Mouse (Mus musculus) hindbrain, embryonic 13.5 days (tissue): ENCODE measurements around the gene Obscn. TPM values are rescaled to one million over a fixed set of nuclear protein-coding genes. Genes with fewer than 3 reads are reported as not detected.
A peak's percentile ranks its signal among the peaks of the same experiment; 100 is the strongest.

ENCODE experiments used
- ATAC-seq: fragments of 200-750 bp; cut with Nextera tagmentation; 2 replicates; pipeline ENCODE4 v1.8.0; 2017; ENCODE audit warnings: moderate TSS enrichment; ENCODE audit not compliant: low FRiP score
- H3K27ac ChIP-seq: fragments of 300-500 bp; sonication (generic); 2 replicates; pipeline ENCODE4 v1.5.1; 2015; ENCODE audit warnings: inconsistent platforms, mild to moderate bottlenecking, moderate library complexity
- H3K27me3 ChIP-seq: fragments of 300-500 bp; sonication (generic); 2 replicates; pipeline ENCODE4 v1.6.1; 2015; ENCODE audit warnings: mild to moderate bottlenecking, inconsistent platforms
- H3K36me3 ChIP-seq: fragments of 300-500 bp; sonication (generic); 2 replicates; pipeline ENCODE4 v1.6.1; 2015; ENCODE audit warnings: mild to moderate bottlenecking, inconsistent platforms
- H3K4me1 ChIP-seq: fragments of 300-500 bp; sonication (generic); replicated peaks from 2 replicates; pipeline ENCODE4 v1.6.1; 2015; ENCODE audit warnings: inconsistent platforms
- H3K4me2 ChIP-seq: fragments of 300-500 bp; sonication (generic); 2 replicates; pipeline ENCODE4 v1.6.1; 2015; ENCODE audit warnings: inconsistent platforms, mild to moderate bottlenecking, moderate library complexity
- H3K4me3 ChIP-seq: fragments of 300-500 bp; sonication (generic); 2 replicates; pipeline ENCODE4 v1.5.1; 2015; ENCODE audit warnings: mild to moderate bottlenecking, inconsistent platforms
- H3K9ac ChIP-seq: fragments of 300-500 bp; sonication (generic); 2 replicates; pipeline ENCODE4 v1.6.1; 2015; ENCODE audit warnings: mild to moderate bottlenecking, inconsistent platforms
- H3K9me3 ChIP-seq: fragments of 300-500 bp; sonication (generic); 2 replicates; pipeline ENCODE4 v1.6.1; 2016; ENCODE audit warnings: inconsistent platforms
- WGBS: fragments of 180-500 bp; shearing (Covaris S2); methylation state at CpG from one replicate; pipeline ENCODE4 v1.1.7; 2015; 5-methylcytosine and 5-hydroxymethylcytosine counted together
- microRNA-seq: library from miRNA; unstranded; fragments of <30 nt; microRNA quantifications from one replicate; pipeline ENCODE4, GENCODE M21; 2016
- polyA plus RNA-seq: library from polyadenylated mRNA; unstranded; fragments of >200 nt; fragmentation: Nextera tagmentation; extraction: Ambion mirVana; gene quantifications from 2 replicates; pipeline ENCODE4 v1.2.1, GENCODE M21; 2015

Gene Obscn
- polyA plus RNA-seq, 1 experiment from 2014 or later: 0.22 TPM

- Histone ChIP-seq H3K27ac (peak overlapping the region; percentile 100), H3K4me2 (peak overlapping the region; percentile 91), H3K36me3 (peaks cover 9% of the 10 kb centered on the region), H3K9ac (peak overlapping the region; percentile 97), H3K4me3 (peak overlapping the region; percentile 96), H3K27me3 (no peaks in the 10 kb centered on the region), H3K4me1 (peaks cover 50% of the 10 kb centered on the region), H3K9me3 (no peaks in the 10 kb centered on the region)
- ATAC-seq: peak; percentile 31
- WGBS: under 1% methylated on average over 33 of the region's 33 CpGs
These were observed 182.6 kb downstream of the Obscn start for GRCm38 (mm10) chr11:58953351-58954169.

GRCm38 (mm10) chr11:58951210-58951609, 185.0 kb downstream of the Obscn start:
- H3K4me1 ChIP-seq: peaks cover 39% of the 10 kb centered on the region
- peak overlapping the region; percentile 100 for H3K27ac ChIP-seq
- peak overlapping the region; percentile 59 for H3K4me2 ChIP-seq

GRCm38 (mm10) chr11:58949480-58950431, 186.4 kb downstream of the Obscn start:
- 2% methylated on average over 20 of the region's 20 CpGs for WGBS
- no peaks in the 10 kb centered on the region for H3K9me3 ChIP-seq
- H3K4me1 ChIP-seq: peaks cover 36% of the 10 kb centered on the region
- H3K27ac ChIP-seq: peak overlapping the region; percentile 100
- ATAC-seq: peak; percentile 47; the same call in 1 of the 2 replicates
- H3K4me2 ChIP-seq: peak overlapping the region; percentile 59
- H3K9ac ChIP-seq: peak overlapping the region; percentile 98
- H3K4me3 ChIP-seq: peak overlapping the region; percentile 64
- H3K36me3 ChIP-seq: no peaks in the 10 kb centered on the region
- no peaks in the 10 kb centered on the region for H3K27me3 ChIP-seq

More at GRCm38 (mm10) chr11:58951210-58951609, 185.0 kb downstream of the Obscn start:
- 62% methylated on average over 5 of the region's 5 CpGs for WGBS
- Histone ChIP-seq H3K36me3 (no peaks in the 10 kb centered on the region), H3K9me3 (no peaks in the 10 kb centered on the region), H3K27me3 (no peaks in the 10 kb centered on the region), H3K9ac (peak overlapping the region; percentile 98), H3K4me3 (peak overlapping the region; percentile 64; the same call in 1 of the 2 replicates)
- ATAC-seq: no peak

- peak; percentile 93 for ATAC-seq
- H3K4me2 ChIP-seq: peak within 1 kb of the TSS; percentile 59
- H3K9me3 ChIP-seq: no peaks in the 10 kb centered on the region
- H3K4me1 ChIP-seq: peaks cover 36% of the 10 kb centered on the region
- H3K4me3 ChIP-seq: peak within 1 kb of the TSS; percentile 64
- under 1% methylated on average over 48 of the region's 48 CpGs for WGBS
- peak within 1 kb of the TSS; percentile 98 for H3K9ac ChIP-seq
- peak within 1 kb of the TSS; percentile 100 for H3K27ac ChIP-seq
- peaks cover 4% of the 10 kb centered on the region; the same call in 1 of the 2 replicates for H3K27me3 ChIP-seq
- H3K36me3 ChIP-seq: no peaks in the 10 kb centered on the region
These were observed 187.4 kb downstream of the Obscn start, which contains the start of gene Hist3h2ba for GRCm38 (mm10) chr11:58948542-58949479. Gene Hist3h2ba, plus strand, starts transcription at chr11:58948920.

- Histone ChIP-seq H3K9ac (peak overlapping the region; percentile 78), H3K9me3 (no peaks in the 10 kb centered on the region), H3K4me1 (peaks cover 34% of the 10 kb centered on the region), H3K36me3 (no peaks in the 10 kb centered on the region), H3K27ac (peak overlapping the region; percentile 100), H3K4me3 (peak overlapping the region; percentile 64), H3K4me2 (peak overlapping the region; percentile 59), H3K27me3 (peaks cover 4% of the 10 kb centered on the region; the same call in 1 of the 2 replicates)
- peak; percentile 83 for ATAC-seq
- WGBS: 12% methylated on average over 23 of the region's 23 CpGs
These were observed 188.2 kb downstream of the Obscn start for GRCm38 (mm10) chr11:58947798-58948528.

- peak overlapping the region; percentile 100 for H3K27ac ChIP-seq
- peak overlapping the region; percentile 64 for H3K4me3 ChIP-seq
- H3K9ac ChIP-seq: peak overlapping the region; percentile 78
- no peak for ATAC-seq
- H3K4me1 ChIP-seq: peaks cover 30% of the 10 kb centered on the region
- H3K27me3 ChIP-seq: peaks cover 4% of the 10 kb centered on the region; the same call in 1 of the 2 replicates
- no peaks in the 10 kb centered on the region for H3K36me3 ChIP-seq
- H3K4me2 ChIP-seq: peak overlapping the region; percentile 59
- H3K9me3 ChIP-seq: no peaks in the 10 kb centered on the region
- 85% methylated on average over 3 of the region's 3 CpGs for WGBS
These were observed 188.9 kb downstream of the Obscn start for GRCm38 (mm10) chr11:58947306-58947705.

Small RNA genes within 50 kb of the gene (microRNA-seq; reads per million reads assigned to microRNA genes)
- not detected for gene Gm44313

Other genes starting within 250 kb of the Obscn start
- 5.0 and 5.7 TPM in 2 replicates for gene Zfp39, start 232.2 kb downstream of the Obscn start, polyA plus RNA-seq
- gene Btnl10, start 218.5 kb downstream of the Obscn start, polyA plus RNA-seq: not detected in 2 replicates
- gene Rnf187, start 197.5 kb downstream of the Obscn start, polyA plus RNA-seq: 522 and 540 TPM in 2 replicates
- gene Hist3h2ba, start 187.5 kb downstream of the Obscn start, polyA plus RNA-seq: 285 and 298 TPM in 2 replicates
- 138 and 142 TPM in 2 replicates for gene Hist3h2a, start 181.7 kb downstream of the Obscn start, polyA plus RNA-seq
- 1.6 TPM in 2 replicates for gene Trim17, start 181.7 kb downstream of the Obscn start, polyA plus RNA-seq
- 20.8 and 21.8 TPM in 2 replicates for gene Trim11, start 158.3 kb downstream of the Obscn start, polyA plus RNA-seq
- 6.2 and 7.3 TPM in 2 replicates for gene Iba57, start 27.3 kb upstream of the Obscn start, polyA plus RNA-seq
- 0.14 and 0.17 TPM in 2 replicates for gene Gjc2, start 46.8 kb upstream of the Obscn start, polyA plus RNA-seq
- gene Guk1, start 55.8 kb upstream of the Obscn start, polyA plus RNA-seq: 177 and 182 TPM in 2 replicates
- 92.9 and 96.8 TPM in 2 replicates for gene Mrpl55, start 66.1 kb upstream of the Obscn start, polyA plus RNA-seq
- 30.0 and 32.9 TPM in 2 replicates for gene 2310033P09Rik, start 71.9 kb upstream of the Obscn start, polyA plus RNA-seq
- gene Arf1, start 91.9 kb upstream of the Obscn start, polyA plus RNA-seq: 622 and 633 TPM in 2 replicates
- 1.4 and 4.1 TPM in 2 replicates for gene Wnt3a, start 154.3 kb upstream of the Obscn start, polyA plus RNA-seq
- gene Wnt9a, start 170.5 kb upstream of the Obscn start, polyA plus RNA-seq: 3.6 and 5.0 TPM in 2 replicates
- gene Prss38, start 239.3 kb upstream of the Obscn start, polyA plus RNA-seq: not detected in 2 replicates